Mouse (Mus musculus) adrenal gland, postnatal 36 days (tissue): ENCODE results near the gene Klf7. TPM values are rescaled to one million over a fixed set of nuclear protein-coding genes. Genes with fewer than 3 reads are reported as not detected.
"Not testable (repeated sequence)": the region's sequence is repeated elsewhere in the genome, so short reads cannot be mapped to it uniquely, and the experiment has no call there.

ENCODE experiments used
- DNase-seq, 2 experiments: peaks; one replicate each; pipeline ENCODE4 v3.0.0; 2021; ENCODE audit warnings: mixed read lengths in 1 of 2
- long read RNA-seq, 2 experiments: library from polyadenylated mRNA; stranded (forward); transcript quantifications; one replicate each; pipeline ENCODE4 v2.0.0; 2021; ENCODE audit warnings: borderline sequencing depth in 2 of 2
- total RNA-seq, 2 experiments: library from RNA; stranded (reverse); gene quantifications; 2 replicates each; pipeline ENCODE4 v1.2.3; 2021

The Klf7 gene
- 10 to 100 TPM; 16.6 to 20.8 TPM for total RNA-seq
- long read RNA-seq, experiment 1, full-length matches to known transcripts, result 4 of 10 reads
- long read RNA-seq, experiment 1, partial matches to known transcripts, result 3 of 10 reads
- long read RNA-seq, experiment 1, other reads (novel, unspliced or antisense), result 3 of 10 reads
- long read RNA-seq, experiment 2, full-length matches to known transcripts, result 2 of 5 reads
- long read RNA-seq, experiment 2, partial matches to known transcripts, result 0 of 5 reads
- long read RNA-seq, experiment 2, other reads (novel, unspliced or antisense), result 3 of 5 reads

GRCm38 (mm10) chr1:64121559-64122465 is at the start of gene Klf7:
Gene Klf7, minus strand, starts transcription at chr1:64122282.
- DNase-seq, result peak; percentile 97 to 98

- DNase-seq, result no peak
Observed at GRCm38 (mm10) chr1:64164526-64165062, 42.5 kb upstream of the Klf7 start.

DNA sequence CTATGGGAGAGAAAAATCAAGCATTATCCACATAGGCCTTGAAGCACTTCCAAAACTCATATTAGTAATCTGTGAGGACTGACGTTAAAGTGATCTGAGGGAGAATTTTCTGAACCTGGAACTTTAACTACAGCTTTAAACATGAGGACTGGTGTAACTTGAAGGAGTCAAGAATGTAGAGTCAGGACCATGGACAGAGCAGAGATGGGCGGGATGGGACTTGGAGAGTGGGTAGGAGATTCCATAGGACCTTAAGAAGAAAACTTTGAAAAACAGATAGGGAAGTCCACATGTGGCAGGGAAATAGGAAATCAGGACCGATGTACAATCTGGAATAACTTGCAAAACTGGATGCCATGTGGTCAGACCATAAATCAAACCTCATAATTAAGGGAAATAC is 36.7 kb upstream of the Klf7 start:
- peak; percentile 15 to 18 for DNase-seq

GRCm38 (mm10) chr1:64149185-64149584 is 27.1 kb upstream of the Klf7 start:
- no peak for DNase-seq

- DNase-seq, result no peak
Observed at GRCm38 (mm10) chr1:64142691-64143445, 20.8 kb upstream of the Klf7 start.

GRCm38 (mm10) chr1:64134439-64134838 is 12.4 kb upstream of the Klf7 start:
- no peak for DNase-seq

- no peak for DNase-seq
Observed at GRCm38 (mm10) chr1:64126822-64127221, 4.7 kb upstream of the Klf7 start.

DNA sequence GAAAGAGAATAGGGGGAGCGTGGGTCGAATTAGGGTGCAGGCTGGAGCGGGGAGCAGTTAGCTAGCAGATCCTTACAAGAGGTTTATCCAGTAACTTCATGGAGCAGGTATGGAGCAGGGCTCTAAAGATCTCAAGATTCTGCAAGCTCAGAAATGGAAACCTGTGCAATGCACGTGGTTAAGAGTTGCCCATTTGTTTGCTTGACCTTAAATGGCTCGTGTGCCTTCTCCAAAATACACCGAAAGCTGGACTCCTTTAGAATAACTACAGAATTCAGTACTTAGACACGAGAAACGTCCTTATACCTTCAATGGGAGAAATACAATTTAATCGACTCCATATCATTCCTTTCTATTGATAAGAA is 366 bp upstream of the Klf7 start:
- no peak for DNase-seq

- DNase-seq, result peak; percentile 28 to 36
Observed at GRCm38 (mm10) chr1:64120811-64121515, 1.1 kb downstream of the Klf7 start.

- peak; percentile 44 to 48 for DNase-seq
Observed at GRCm38 (mm10) chr1:64120421-64120810, 1.7 kb downstream of the Klf7 start.

- peak in 1 of 2 experiments; percentile 38 for DNase-seq
Observed at GRCm38 (mm10) chr1:64119851-64120250, 2.2 kb downstream of the Klf7 start.

DNA sequence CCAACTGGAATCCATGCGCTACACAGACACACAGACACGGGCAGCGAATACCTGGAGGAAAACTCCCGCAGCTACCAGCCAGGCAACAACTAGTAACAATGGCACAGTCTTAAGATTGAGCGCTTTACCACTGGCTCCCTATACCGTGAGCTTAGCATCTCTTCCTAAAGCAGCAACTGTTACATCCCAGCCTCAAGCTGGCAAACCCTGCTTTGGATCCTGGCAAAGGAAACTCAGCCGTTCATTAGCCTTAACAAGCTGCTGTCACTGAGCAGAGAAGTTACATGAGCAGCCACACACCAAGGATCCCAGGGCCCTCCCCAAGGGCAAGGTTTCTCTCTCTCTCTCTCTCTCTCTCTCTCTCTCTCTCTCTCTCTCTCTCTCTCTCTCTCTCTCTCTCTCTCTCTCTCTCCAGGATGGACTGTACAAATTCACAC is 2.7 kb downstream of the Klf7 start:
- peak; percentile 18 to 52 for DNase-seq

DNA sequence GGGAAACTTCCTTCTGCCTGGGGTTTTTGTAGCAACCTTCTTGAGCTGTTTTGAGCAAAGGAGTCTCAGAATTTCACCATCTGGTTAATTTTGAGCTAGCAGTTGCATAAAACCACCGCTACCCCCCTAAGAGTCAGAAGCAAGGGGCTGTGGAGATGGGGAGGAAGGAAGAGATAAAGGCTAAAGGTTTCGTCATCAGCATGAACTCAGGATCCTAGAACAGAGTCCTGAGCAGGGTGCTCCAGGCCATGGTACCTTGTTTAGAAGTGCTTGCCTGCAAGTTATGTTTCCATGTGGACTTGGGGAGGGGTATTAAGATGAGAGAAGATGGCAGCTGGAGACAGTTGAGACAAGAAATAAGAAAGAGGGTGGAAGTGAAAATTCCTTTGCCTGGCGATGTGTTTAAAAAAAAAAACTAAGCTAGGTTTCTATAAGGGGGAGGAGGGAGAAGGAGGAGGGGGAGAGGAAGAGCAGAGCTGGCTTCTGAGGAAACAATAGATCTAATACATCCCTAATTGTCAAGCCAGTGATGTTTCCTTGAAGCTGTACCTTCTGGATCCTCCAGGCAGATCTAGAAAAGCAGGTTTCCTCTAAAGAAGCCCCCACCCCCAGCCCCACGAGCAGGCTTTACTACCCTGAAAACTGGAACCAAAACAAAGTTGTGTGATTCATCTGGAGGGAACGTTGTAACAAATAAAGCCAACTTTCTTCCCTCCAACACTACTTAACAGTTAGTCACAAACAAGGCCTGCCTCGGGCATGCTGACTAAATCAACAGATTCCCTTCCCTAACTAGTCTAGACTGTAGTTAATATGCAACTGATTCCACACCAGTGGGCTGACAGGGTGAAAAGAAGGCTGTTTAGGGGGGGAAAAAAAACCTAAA is 3.6 kb downstream of the Klf7 start:
- peak in 1 of 2 experiments; percentile 33 for DNase-seq

DNA sequence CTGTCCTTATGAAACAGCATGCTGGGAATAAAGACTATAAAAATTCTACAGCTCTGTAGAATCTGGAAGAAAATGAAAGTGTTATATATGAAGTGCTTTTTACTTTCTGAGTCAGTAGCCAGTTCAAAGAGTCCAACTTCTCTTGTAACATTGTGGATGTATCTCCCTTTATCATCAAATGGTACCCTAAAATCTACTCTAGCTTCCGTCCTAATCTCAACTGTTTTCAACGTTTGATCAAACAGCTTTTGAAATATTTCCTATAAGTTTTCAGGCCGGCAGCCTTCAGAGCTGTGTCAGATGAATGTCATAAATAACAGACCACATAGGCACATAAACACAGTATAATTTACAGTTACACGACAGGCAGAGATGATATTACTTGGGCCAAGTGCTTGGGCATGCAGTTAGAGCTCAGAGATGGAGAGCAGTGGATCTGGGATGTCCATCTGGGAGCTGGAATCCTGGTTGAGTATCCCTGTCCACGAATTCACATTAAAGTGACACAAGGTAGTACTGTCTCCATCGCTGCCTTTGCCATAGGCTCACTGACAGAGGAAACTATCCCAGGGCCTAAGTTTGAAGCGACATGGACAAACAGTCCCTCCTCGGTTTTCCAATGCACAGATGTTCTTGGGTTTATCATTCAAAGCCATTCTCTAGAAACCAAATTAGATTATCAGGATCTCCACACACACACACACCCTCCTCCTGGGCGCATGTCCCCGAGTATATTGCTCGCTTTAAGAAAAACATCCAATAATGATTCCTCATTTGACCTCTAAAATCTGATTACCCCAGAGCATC is 4.4 kb downstream of the Klf7 start:
- no peak for DNase-seq

GRCm38 (mm10) chr1:64116746-64117455 is 5.2 kb downstream of the Klf7 start:
- no peak for DNase-seq

- no peak for DNase-seq
Observed at GRCm38 (mm10) chr1:64114579-64114978, 7.5 kb downstream of the Klf7 start.

DNA sequence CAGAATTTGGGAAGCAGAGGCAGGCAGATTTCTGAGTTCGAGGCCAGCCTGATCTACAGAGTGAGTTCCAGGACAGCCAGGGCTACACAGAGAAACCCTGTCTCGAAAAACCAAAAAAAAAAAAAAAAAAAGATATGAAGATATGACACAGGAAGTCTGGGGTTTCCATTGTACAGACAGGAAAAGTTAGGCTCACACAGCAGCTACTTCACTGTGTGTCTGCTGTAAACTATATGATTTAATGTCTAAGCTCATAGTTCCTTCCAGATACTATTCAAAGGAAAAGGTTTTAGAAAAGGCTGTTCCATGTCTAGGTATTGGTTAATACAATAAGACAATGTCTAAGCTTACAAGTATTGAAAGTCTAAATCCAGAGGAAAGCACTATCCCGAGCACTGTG is 13.4 kb downstream of the Klf7 start:
- not testable (repeated sequence) for DNase-seq

GRCm38 (mm10) chr1:64107526-64107925 is 14.6 kb downstream of the Klf7 start:
- DNase-seq, result peak in 1 of 2 experiments; percentile 36

DNA sequence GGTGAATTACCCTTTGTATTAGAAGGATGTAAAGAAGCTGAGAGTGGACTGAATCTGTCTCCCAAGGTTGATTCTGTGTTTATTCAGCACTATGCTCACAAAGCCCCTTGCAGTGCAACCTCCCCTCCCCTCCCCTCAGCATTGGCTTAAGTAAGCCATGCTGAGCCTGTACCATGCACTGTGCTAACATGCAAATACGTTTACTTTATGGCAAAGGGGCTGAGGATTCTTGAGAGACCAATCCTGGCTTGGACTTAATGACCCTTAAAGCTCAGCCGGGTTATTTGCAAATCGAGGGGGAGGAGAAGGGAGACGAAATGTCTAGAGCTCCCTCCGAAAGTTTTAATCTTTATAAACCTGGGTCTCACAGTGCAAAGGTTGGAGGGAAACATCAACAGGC is 16.0 kb downstream of the Klf7 start:
- DNase-seq, result no peak
